Mouse (Mus musculus): Measurements from ENCODE around the gene Tnfrsf19. TPM values are rescaled to one million over a fixed set of nuclear protein-coding genes. Genes with fewer than 3 reads are reported as not detected.

Tnfrsf19 gene
- total RNA-seq (2021): 10 to 100 TPM; 65.3 to 92.6 TPM

- intact Hi-C loops (cut with DNase I): no loop called here
These were observed at the start of gene Tnfrsf19 for GRCm38 (mm10) chr14:61046091-61046681. Gene Tnfrsf19 (minus strand): TSS chr14:61046490.

DNA sequence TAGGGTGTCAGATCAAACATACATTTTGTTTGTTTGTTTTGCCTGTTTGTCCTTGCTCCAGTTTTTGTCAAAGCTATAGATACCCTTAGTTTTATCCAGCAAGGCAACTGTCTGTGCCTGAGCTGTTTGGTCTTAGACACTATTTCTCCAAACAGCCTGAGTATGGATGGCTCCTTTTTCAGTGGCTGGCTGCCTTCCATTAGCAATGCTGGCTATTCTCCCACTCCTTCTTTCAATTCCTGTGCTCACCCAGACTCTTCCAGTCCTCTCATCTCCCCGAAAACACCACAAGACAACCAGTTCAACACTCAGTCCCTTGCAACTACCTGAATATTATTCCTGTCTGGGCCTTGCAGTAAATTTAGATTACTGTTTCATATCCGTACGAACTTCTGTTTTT is 45.8 kb upstream of the Tnfrsf19 start:
- intact Hi-C loops (cut with DNase I): no loop called here
- DNase-seq (ENCODE audit: extremely low spot score in 1 of 2, low spot score in 2 of 2): peak in 1 of 2 experiments; percentile 57

More at GRCm38 (mm10) chr14:61046091-61046681, at the start of gene Tnfrsf19:
- DNase-seq (ENCODE audit: extremely low spot score in 1 of 2, low spot score in 2 of 2): peak; percentile 77 to 93

DNA sequence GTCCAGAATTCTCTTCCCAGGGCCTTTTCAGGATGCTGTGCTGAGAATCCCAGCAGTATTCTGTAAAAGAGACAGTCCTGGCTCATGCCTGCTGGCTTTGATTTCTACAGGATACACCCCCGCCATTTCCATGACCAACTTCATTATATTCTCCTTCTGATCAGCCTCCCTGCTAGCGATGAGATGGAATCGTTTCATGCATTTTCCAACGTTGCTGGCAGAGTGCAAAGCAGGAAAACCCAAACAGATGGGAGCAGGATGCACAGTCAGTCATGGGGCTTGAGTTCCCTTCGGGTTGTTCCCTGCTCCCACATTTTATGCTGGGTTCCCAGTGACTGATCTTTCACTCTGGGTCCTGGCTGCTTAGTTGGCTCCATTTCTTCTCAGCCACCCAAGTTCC is 44.7 kb upstream of the Tnfrsf19 start:
- intact Hi-C loops (cut with DNase I): no loop called here
- DNase-seq (ENCODE audit: extremely low spot score in 1 of 2, low spot score in 2 of 2): peak in 1 of 2 experiments; percentile 19

DNA sequence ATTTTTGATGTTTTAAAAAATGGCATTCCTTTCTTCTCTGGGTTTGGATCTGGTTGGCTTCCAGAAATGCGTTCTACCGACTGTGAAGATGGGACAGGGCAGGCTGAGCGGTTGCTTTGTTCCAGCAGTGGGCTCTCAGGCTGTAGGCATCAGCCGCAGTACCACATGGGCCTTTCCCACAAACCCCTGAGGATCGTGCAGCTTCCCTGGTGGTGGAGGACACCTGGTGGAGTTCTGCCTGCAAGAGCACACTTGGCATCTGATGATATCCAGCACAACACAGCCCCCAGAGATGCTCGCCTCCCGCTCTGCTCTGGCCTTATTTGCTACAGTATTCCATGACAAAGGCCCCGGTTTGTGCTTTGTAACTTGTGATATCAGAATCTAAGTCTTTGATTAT is 41.9 kb upstream of the Tnfrsf19 start:
- no peak for DNase-seq (ENCODE audit: extremely low spot score in 1 of 2, low spot score in 2 of 2)
- intact Hi-C loops (cut with DNase I): loop anchor here (10.0 kb wide), 2 partner anchors 193 to 293 kb away; no protein-coding TSS in a partner anchor

- DNase-seq (ENCODE audit: extremely low spot score in 1 of 2, low spot score in 2 of 2): peak; percentile 17 to 67
- intact Hi-C loops (cut with DNase I): loop anchor here (10.0 kb wide), 2 partner anchors 191 to 291 kb away; no protein-coding TSS in a partner anchor
These were observed 39.0 kb upstream of the Tnfrsf19 start for GRCm38 (mm10) chr14:61085325-61085724.

DNA sequence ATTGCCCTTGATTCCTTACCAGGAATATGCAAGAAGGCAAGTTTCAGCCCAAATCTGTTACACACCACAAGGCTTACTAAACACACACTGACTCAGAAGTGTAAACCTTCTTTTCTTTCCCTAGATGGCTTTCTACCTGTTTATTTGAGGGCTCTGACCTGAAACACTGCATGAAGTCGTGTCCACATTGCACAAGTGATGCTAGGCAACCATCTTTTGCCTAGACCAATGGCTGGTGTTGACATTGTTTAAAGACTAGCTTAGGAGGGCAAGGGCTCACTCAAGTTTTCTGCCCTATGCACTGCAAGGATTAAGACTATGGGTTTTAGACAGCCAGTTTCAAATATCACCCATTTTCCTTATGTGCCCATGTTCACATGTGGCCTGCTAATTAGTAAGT is 23.3 kb upstream of the Tnfrsf19 start:
- intact Hi-C loops (cut with DNase I): no loop called here
- DNase-seq (ENCODE audit: extremely low spot score in 1 of 2, low spot score in 2 of 2): no peak

- DNase-seq (ENCODE audit: extremely low spot score in 1 of 2, low spot score in 2 of 2): no peak
- intact Hi-C loops (cut with DNase I): no loop called here
These were observed 15.4 kb upstream of the Tnfrsf19 start for GRCm38 (mm10) chr14:61061729-61062128.

GRCm38 (mm10) chr14:61059316-61059945 is 13.1 kb upstream of the Tnfrsf19 start:
- intact Hi-C loops (cut with DNase I): no loop called here
- DNase-seq (ENCODE audit: extremely low spot score in 1 of 2, low spot score in 2 of 2): no peak

- intact Hi-C loops (cut with DNase I): no loop called here
- no peak for DNase-seq (ENCODE audit: extremely low spot score in 1 of 2, low spot score in 2 of 2)
These were observed 10.7 kb upstream of the Tnfrsf19 start for GRCm38 (mm10) chr14:61056962-61057361.

DNA sequence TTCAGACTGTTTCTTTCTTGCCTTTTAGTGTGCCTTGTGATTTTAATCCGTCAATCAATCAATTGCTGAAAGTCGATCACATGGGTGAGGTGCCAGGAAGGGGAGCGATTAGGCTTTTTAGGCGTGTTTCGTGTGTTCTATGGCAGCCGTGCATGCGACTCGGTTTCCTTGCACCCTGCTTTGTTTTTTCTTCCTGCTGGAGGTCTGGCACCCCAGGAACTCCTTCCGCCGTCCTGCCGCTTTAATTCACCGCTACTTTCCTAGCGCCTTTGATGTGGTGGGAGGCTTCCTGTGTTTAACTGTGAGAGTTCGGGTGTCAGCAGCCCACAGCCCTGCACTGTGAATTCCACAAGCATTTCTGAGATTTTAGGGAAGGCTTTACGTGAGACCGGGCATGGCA is 10.2 kb upstream of the Tnfrsf19 start:
- peak in 1 of 2 experiments; percentile 54 for DNase-seq (ENCODE audit: extremely low spot score in 1 of 2, low spot score in 2 of 2)
- intact Hi-C loops (cut with DNase I): no loop called here

DNA sequence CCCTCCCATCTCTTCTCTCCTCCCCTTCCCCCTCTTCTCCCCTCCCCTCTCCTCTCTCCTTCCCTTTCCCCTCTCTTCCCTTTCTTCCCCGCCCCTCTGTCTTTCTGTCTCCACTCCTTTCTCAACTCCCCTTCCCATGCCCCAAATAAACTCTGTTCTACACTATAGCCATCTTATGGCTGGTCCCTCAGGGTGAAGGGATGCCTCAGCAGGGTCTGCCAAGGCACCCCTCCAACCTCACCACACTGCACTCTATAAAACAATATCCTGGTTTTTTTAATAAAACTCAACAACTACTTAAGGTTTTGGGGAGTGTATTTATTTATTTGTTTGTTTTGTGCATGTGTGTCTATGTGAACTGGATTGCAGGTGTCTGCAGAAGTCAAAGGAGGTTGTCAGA is 9.6 kb upstream of the Tnfrsf19 start:
- DNase-seq (ENCODE audit: extremely low spot score in 1 of 2, low spot score in 2 of 2): no peak
- intact Hi-C loops (cut with DNase I): no loop called here

DNA sequence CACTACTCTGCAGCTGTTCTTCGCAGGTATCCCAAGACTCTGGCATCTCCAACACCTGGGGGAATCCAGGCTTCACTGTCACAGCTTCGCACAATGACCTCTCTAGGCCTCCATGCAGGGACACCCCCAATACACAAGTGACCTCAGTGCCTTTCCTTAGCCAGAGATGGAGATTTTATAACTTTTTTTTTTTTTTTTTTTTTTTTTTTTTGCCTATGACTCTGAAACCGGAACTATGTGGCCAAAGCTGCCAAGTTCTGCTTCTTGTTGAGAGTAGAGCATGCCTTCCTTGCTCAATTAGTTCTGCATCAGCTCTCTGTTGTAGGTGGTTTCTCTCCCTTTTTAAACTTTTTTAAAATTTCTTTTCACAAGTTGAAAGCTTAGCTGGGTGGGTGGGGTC is 5.9 kb upstream of the Tnfrsf19 start:
- intact Hi-C loops (cut with DNase I): no loop called here
- no peak for DNase-seq (ENCODE audit: extremely low spot score in 1 of 2, low spot score in 2 of 2)

GRCm38 (mm10) chr14:61045446-61046090 is 722 bp downstream of the Tnfrsf19 start:
- peak in 1 of 2 experiments; percentile 45 for DNase-seq (ENCODE audit: extremely low spot score in 1 of 2, low spot score in 2 of 2)
- intact Hi-C loops (cut with DNase I): no loop called here

DNA sequence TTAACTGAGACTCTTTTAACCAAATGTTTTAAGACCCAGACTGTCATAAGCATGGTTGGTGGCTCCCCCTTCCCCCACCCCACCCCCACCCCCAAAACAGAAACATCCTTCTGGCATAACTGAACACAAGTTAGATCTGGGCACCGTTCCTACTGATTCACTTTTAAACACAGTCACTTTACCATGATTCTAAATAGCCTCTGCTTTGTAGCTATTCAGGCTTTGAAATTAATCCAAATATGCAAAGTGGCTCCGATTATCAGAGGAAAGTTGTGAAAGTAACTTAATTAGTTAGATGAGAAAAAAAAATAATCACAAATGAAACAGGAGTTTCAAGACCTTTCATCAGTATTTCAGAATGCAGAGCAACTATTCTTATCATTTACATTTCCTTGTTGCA is 2.0 kb downstream of the Tnfrsf19 start:
- no peak for DNase-seq (ENCODE audit: extremely low spot score in 1 of 2, low spot score in 2 of 2)
- intact Hi-C loops (cut with DNase I): loop anchor here (5.0 kb wide), 1 partner anchor 57 kb away; no protein-coding TSS in a partner anchor

- intact Hi-C loops (cut with DNase I): loop anchor here (5.0 kb wide), 1 partner anchor 56 kb away; no protein-coding TSS in a partner anchor
These were observed 2.6 kb downstream of the Tnfrsf19 start for GRCm38 (mm10) chr14:61043511-61044310.

DNA sequence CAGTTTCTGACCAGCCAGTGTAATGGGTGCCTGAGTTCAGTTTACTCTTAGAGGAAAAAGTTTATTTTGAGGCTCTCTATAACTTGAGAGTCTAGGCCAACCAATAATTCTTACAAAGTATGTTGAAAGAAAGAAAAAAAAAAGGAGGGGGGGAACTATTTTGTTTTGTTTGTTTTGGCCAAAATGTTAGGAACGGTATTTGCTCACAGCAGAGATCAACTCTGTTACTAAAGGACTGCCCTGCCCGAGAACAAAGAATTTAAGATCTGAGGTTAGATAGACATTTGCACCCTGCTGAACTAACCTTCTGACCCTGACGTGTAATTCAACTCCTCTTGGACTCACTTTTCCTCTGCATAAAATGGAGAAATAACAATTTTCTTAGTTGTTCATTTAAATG is 4.0 kb downstream of the Tnfrsf19 start:
- no peak for DNase-seq (ENCODE audit: extremely low spot score in 1 of 2, low spot score in 2 of 2)
- intact Hi-C loops (cut with DNase I): loop anchor here (5.0 kb wide), 1 partner anchor 55 kb away; no protein-coding TSS in a partner anchor

More at GRCm38 (mm10) chr14:61043511-61044310, 2.6 kb downstream of the Tnfrsf19 start:
- DNase-seq (ENCODE audit: extremely low spot score in 1 of 2, low spot score in 2 of 2): no peak

DNA sequence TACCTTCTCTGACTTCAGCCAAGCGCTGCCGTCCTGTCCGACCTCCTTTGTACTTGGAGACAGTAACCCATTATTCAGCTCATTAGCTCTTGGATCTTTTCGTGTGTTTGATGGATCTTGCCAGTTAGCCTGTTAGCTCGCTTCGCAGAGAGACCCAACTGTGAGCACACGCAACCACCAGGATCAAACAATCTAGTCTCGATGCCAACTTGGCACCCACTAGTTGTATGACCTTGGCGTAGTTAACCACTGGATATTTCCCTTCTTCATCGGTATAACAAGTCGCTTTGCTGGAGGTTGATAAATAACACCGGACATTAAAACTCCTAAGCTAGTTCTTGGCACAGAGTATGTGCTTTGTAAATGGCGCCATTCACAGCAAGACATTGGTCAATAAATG is 6.1 kb downstream of the Tnfrsf19 start:
- DNase-seq (ENCODE audit: extremely low spot score in 1 of 2, low spot score in 2 of 2): no peak
- intact Hi-C loops (cut with DNase I): loop anchor here (5.0 kb wide), 1 partner anchor 53 kb away; no protein-coding TSS in a partner anchor

DNA sequence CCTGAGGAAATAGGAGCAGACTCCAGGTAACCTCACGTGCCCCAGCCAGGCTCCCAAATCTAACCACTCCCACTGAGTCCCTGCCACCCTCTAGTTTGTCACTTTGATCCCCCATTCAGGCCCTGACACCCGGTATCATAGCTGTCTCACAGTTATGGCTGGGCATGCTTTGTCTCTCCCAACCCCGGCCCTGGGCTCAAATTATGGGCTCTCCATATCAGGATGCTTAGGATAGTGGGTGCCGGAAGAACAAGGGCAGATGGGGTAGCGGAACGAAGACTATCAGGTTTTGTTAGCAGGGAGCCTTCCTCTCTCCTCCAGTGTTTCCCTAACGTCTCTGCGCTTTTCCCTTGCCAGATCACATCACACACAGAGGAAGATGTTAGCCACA is 8.2 kb downstream of the Tnfrsf19 start:
- no peak for DNase-seq (ENCODE audit: extremely low spot score in 1 of 2, low spot score in 2 of 2)
- intact Hi-C loops (cut with DNase I): no loop called here
